Mouse (Mus musculus) spleen, adult 10 weeks (tissue): ENCODE data around the gene Alg5. TPM values are rescaled to one million over a fixed set of nuclear protein-coding genes. Genes with fewer than 3 reads are reported as not detected.

Experiments
- polyA plus RNA-seq: library from polyadenylated mRNA; stranded (reverse); fragments of 350-450 nt; fragmentation: Illumina TruSeq; extraction: RNeasy Lipid Tissue Mini Kit (QIAGEN cat#74804); gene quantifications from one replicate; pipeline ENCODE4 v1.2.3, GENCODE M21; 2015; ENCODE audit warnings: low replicate concordance; ENCODE audit not compliant: insufficient read depth

Alg5 gene
- 47.2 TPM for polyA plus RNA-seq

DNA sequence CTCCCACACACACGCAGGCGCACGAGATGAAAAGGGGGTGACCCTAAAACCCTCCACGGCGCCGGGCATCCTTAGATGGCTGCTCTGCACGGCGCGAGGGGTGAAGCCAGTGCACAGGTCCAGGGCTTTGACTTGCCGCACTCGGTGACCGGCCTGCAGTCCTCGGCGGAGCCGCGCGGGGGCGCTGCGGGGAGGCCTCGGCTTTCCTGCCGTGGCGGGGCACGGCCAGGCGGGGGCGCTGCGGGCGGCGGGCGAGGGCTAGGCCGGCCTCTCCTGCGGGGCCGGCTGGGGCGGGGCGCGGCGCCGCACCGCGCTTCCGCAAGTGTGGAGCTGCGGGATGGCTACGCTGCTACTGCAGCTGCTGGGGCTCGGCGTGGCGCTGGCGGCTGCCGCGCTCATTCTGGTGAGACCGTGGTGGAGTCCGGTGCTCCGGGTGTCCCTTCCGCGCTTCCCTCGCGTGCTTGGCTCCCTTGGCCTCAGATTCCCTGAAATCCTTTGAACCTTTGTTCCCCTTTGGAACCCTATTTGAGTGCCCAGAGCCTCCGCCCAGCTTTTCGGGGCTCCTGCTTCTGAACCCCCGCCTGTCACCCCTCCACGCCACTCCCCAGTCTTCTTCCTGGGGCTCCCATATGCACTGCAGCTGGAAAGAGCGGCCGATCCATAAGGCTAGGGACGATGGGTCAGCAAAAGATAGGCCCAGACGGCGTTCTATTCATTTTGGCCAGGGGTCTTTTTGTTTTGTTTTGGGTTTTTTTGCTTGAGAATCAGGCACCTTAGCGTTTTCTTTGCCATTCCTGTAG is at the start of gene Alg5, which contains the start of gene Exosc8:
TSS of gene Alg5 (plus strand) at position 293 of the 800 bp plus-strand sequence.
TSS of gene Exosc8 (minus strand) at position 147 of the 800 bp plus-strand sequence.

DNA sequence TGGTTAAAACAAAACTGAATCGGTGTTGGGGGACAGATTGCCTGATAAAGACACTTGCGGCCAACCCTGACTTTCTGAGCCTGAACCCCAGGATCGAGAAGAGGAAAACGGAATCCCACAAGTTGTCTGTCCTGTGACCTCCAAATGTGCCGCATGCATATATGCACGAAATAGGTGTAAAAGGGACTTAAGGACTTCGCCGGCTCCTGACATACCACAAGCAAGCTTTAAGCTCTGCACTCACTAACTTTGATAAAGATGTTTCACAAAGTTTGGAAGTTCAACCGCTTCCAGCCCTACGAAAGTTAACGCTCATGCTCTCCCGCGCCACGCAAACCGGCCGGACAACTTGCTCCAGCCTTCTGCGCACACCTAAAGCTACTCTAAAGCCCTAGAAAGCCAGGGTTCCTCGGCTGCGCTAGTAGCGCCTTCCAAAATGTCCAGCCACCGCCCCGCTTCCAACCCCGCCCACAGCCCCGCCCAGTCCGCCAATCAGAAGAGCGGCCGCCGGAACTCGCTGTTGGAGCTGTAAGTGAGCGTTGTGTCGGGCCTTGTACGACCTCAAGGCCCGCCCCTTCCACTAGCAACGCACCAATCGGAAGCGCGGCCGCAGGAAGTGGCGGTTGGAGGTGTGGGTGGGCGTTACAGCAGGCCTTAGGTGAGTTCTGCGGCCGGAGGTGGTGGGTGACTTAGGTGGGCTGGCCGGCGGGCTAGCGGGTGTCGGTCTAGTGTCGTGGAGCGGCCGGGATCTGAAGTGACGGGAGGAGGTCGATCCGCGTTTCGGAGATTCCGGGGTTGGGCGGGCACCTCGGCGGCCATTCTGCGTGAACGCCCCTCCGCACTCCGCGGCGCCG is 42.9 kb upstream of the Alg5 start, which contains the start of gene Supt20:
TSS of gene Supt20 (plus strand) at position 606 of the 854 bp plus-strand sequence.

DNA sequence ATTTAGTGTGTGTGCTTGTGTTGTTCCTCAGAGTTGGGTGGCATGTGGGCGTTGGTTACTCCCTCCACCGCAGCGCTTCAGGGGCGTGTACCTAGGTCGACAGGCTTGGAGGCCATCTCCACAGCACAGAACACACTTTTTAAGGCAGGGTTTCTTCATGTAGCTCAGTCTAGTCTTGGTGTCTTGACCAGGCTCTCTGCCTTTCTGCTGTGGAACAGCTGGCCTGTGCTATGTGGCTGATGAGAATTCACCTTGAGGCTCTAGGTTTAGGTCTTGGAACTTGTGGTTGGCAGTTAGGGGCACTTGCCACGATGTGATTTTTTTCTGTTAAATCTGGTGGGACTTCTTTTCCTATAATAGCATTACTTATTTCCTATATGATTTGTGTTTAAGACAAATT is 21.1 kb upstream of the Alg5 start, which contains the start of gene Gm21958:
TSS of gene Gm21958 (minus strand) at position 101 of the 400 bp plus-strand sequence.

DNA sequence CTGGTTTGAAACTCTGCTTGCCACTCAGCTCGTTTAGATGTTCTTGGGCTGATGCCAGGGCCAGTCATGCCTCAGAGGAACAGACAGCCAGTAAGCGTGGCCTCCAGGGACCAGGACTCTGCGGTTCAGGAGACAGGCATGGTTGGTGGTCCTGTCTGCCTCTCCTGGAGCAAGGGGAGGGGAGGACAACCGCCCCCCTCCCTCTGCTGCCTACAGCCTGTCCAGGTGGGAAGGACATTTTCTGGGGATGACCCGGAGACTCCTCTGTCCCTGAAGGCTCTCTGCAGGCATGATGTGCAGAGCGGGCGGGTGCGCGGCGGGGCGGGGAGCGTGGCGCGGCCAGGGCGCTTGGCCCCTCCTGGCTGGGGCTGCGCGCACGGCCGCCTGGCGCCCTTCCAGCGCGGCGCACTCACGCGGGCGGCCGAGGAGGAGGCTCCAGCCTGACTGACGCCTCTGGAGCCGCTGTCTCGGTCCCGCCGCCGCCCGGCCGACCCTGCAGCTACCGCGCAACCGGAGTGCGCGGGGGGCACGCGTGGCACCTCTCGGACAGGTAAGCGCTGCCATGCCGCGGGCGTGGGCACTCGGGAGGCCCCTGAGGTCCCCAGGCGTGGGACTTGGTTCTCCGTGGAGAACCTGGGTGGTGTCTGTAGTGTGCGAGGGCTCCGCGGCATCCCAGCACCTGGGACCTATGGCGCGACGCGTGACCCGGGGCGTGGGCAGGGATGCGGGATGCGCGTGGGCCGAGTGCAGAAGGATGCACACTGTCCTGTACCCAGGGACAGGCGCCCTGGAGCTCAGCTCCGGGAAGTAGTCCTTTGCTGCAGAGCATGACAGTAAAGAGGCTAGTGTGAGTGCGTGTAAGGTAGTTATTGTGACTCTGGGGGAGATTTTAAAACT is 20.1 kb downstream of the Alg5 start, which contains the start of gene Smad9:
TSS of gene Smad9 (plus strand) at position 438 of the 897 bp plus-strand sequence.

Other genes with a start within 250 kb of the Alg5 start
- 162 TPM for gene Supt20, start 42.7 kb upstream of the Alg5 start, polyA plus RNA-seq
- gene Gm21958, start 21.2 kb upstream of the Alg5 start, polyA plus RNA-seq = not detected
- 97.6 TPM for gene Exosc8, start 146 bp upstream of the Alg5 start, polyA plus RNA-seq
- gene Smad9, start 20.0 kb downstream of the Alg5 start, polyA plus RNA-seq = 0.66 TPM
- gene Rfxap, start 72.3 kb downstream of the Alg5 start, polyA plus RNA-seq = 29.7 TPM
- gene Sertm1, start 180.3 kb downstream of the Alg5 start, polyA plus RNA-seq = not detected